Mouse (Mus musculus) kidney, embryonic 15.5 days (tissue): ENCODE data around the gene Ube2dnl2. TPM values are rescaled to one million over a fixed set of nuclear protein-coding genes. Genes with fewer than 3 reads are reported as not detected.

ENCODE experiments used
- ATAC-seq: fragments of 200-750 bp; cut with Nextera tagmentation; replicated peaks from 2 replicates; pipeline ENCODE4 v1.8.0; 2017; ENCODE audit warnings: moderate TSS enrichment; ENCODE audit not compliant: low FRiP score
- H3K27ac ChIP-seq: fragments of 300-500 bp; sonication (generic); 2 replicates; pipeline ENCODE4 v1.5.1; 2015; ENCODE audit warnings: mild to moderate bottlenecking, inconsistent platforms
- H3K27me3 ChIP-seq: fragments of 300-500 bp; sonication (generic); 2 replicates; pipeline ENCODE4 v1.6.1; 2015; ENCODE audit warnings: inconsistent platforms
- H3K36me3 ChIP-seq: fragments of 300-500 bp; sonication (generic); 2 replicates; pipeline ENCODE4 v1.6.1; 2015; ENCODE audit warnings: inconsistent platforms
- H3K4me1 ChIP-seq: fragments of 300-500 bp; sonication (generic); 2 replicates; pipeline ENCODE4 v1.6.1; 2015; ENCODE audit warnings: inconsistent platforms
- H3K4me2 ChIP-seq: fragments of 300-500 bp; sonication (generic); 2 replicates; pipeline ENCODE4 v1.6.1; 2015; ENCODE audit warnings: moderate library complexity, mild to moderate bottlenecking, inconsistent platforms
- H3K4me3 ChIP-seq: fragments of 300-500 bp; sonication (generic); replicated peaks from 2 replicates; pipeline ENCODE4 v1.5.1; 2015; ENCODE audit warnings: mild to moderate bottlenecking, inconsistent platforms
- H3K9ac ChIP-seq: fragments of 300-500 bp; sonication (generic); 2 replicates; pipeline ENCODE4 v1.6.1; 2015; ENCODE audit warnings: mild to moderate bottlenecking, inconsistent platforms
- H3K9me3 ChIP-seq: fragments of 300-500 bp; sonication (generic); replicated peaks from 2 replicates; pipeline ENCODE4 v1.6.1; 2016; ENCODE audit warnings: inconsistent platforms
- WGBS: fragments of 180-500 bp; shearing (Covaris S2); methylation state at CpG from one replicate; pipeline ENCODE4 v1.1.7; 2015; ENCODE audit warnings: mixed read lengths; 5-methylcytosine and 5-hydroxymethylcytosine counted together
- polyA plus RNA-seq: library from polyadenylated mRNA; unstranded; fragments of >200 nt; fragmentation: Nextera tagmentation; extraction: Ambion mirVana; gene quantifications from 2 replicates; pipeline ENCODE4 v1.2.1, GENCODE M21; 2015

The Ube2dnl2 gene
- not detected in 2 replicates for polyA plus RNA-seq

GRCm38 (mm10) chrX:114907282-114907681, at the start of gene Ube2dnl2:
Ube2dnl2 (plus strand) TSS chrX:114907582.
- Histone ChIP-seq H3K4me3 (no peak within 1 kb of the TSS), H3K36me3 (no peaks in the 10 kb centered on the region), H3K27ac (no peak within 1 kb of the TSS), H3K4me1 (no peaks in the 10 kb centered on the region), H3K4me2 (no peak within 1 kb of the TSS), H3K9me3 (no peaks in the 10 kb centered on the region), H3K27me3 (no peaks in the 10 kb centered on the region), H3K9ac (no peak within 1 kb of the TSS)
- no peak for ATAC-seq
- WGBS: 86% methylated on average over 1 of the region's 1 CpGs

- no peak for ATAC-seq
- no peak overlapping the region for H3K4me2 ChIP-seq
- H3K9me3 ChIP-seq: no peaks in the 10 kb centered on the region
- no peaks in the 10 kb centered on the region for H3K36me3 ChIP-seq
- H3K27me3 ChIP-seq: no peaks in the 10 kb centered on the region
- H3K4me3 ChIP-seq: no peak overlapping the region
- no peak overlapping the region for H3K27ac ChIP-seq
- no peak overlapping the region for H3K9ac ChIP-seq
- H3K4me1 ChIP-seq: no peaks in the 10 kb centered on the region
These were observed 11.9 kb upstream of the Ube2dnl2 start for GRCm38 (mm10) chrX:114895489-114895888.

- Histone ChIP-seq H3K27ac (no peak overlapping the region), H3K36me3 (no peaks in the 10 kb centered on the region), H3K27me3 (no peaks in the 10 kb centered on the region), H3K4me3 (no peak overlapping the region), H3K4me1 (no peaks in the 10 kb centered on the region), H3K9me3 (no peaks in the 10 kb centered on the region), H3K9ac (no peak overlapping the region), H3K4me2 (no peak overlapping the region)
- no peak for ATAC-seq
- 85% methylated on average over 3 of the region's 3 CpGs for WGBS
These were observed 9.9 kb upstream of the Ube2dnl2 start for GRCm38 (mm10) chrX:114897506-114897905.

- Histone ChIP-seq H3K9me3 (no peaks in the 10 kb centered on the region), H3K27ac (no peak overlapping the region), H3K27me3 (no peaks in the 10 kb centered on the region), H3K4me2 (no peak overlapping the region), H3K4me1 (no peaks in the 10 kb centered on the region), H3K4me3 (no peak overlapping the region), H3K36me3 (no peaks in the 10 kb centered on the region), H3K9ac (no peak overlapping the region)
- ATAC-seq: no peak
These were observed 4.0 kb upstream of the Ube2dnl2 start for GRCm38 (mm10) chrX:114903391-114903790.

- H3K9ac ChIP-seq: no peak within 1 kb of the TSS
- 90% methylated on average over 5 of the region's 5 CpGs for WGBS
- H3K9me3 ChIP-seq: no peaks in the 10 kb centered on the region
- H3K4me1 ChIP-seq: no peaks in the 10 kb centered on the region
- H3K27ac ChIP-seq: no peak within 1 kb of the TSS
- H3K4me3 ChIP-seq: no peak within 1 kb of the TSS
- ATAC-seq: no peak
- no peak within 1 kb of the TSS for H3K4me2 ChIP-seq
- no peaks in the 10 kb centered on the region for H3K27me3 ChIP-seq
- no peaks in the 10 kb centered on the region for H3K36me3 ChIP-seq
These were observed 2.7 kb upstream of the Ube2dnl2 start, which contains the start of gene Ube2dnl1 for GRCm38 (mm10) chrX:114904712-114905111. Ube2dnl1 (plus strand) TSS chrX:114905012.

- H3K4me3 ChIP-seq: no peak overlapping the region
- WGBS: 23% methylated on average over 1 of the region's 1 CpGs
- no peak overlapping the region for H3K27ac ChIP-seq
- H3K9ac ChIP-seq: no peak overlapping the region
- no peaks in the 10 kb centered on the region for H3K36me3 ChIP-seq
- no peaks in the 10 kb centered on the region for H3K27me3 ChIP-seq
- no peak for ATAC-seq
- no peaks in the 10 kb centered on the region for H3K4me1 ChIP-seq
- H3K9me3 ChIP-seq: no peaks in the 10 kb centered on the region
- H3K4me2 ChIP-seq: no peak overlapping the region
These were observed 47.7 kb downstream of the Ube2dnl2 start for GRCm38 (mm10) chrX:114955066-114955465.

Other genes starting within 250 kb of the Ube2dnl2 start
- gene Ube2dnl1, start 2.6 kb upstream of the Ube2dnl2 start, polyA plus RNA-seq: not detected in 2 replicates